Mouse (Mus musculus) megakaryocyte, adult 5-6 weeks (primary cell): ENCODE results near the gene BB287469. TPM values are rescaled to one million over a fixed set of nuclear protein-coding genes. Genes with fewer than 3 reads are reported as not detected.
"Not testable (repeated sequence)": the region's sequence is repeated elsewhere in the genome, so short reads cannot be mapped to it uniquely, and the experiment has no call there.

Experiments used
- ATAC-seq: 2 replicates; pipeline ENCODE4 v1.8.0; 2016; ENCODE audit warnings: mild to moderate bottlenecking, inconsistent platforms; ENCODE audit not compliant: poor library complexity, severe bottlenecking
- total RNA-seq, 2 experiments: library from RNA; stranded (forward) in 1 of 2; stranded (reverse) in 1 of 2; fragments of 153-499, 151-499 nt in 1 of 2; fragments of 221-1000, 200-1000 nt in 1 of 2; gene quantifications; 2 replicates each; pipeline versions ENCODE4 v1.2.3 to v1.2.4; 2015 to 2017

BB287469 gene
- total RNA-seq (2015) (not detected in 2 replicates), total RNA-seq (2017) (not detected in 2 replicates)

GRCm38 (mm10) chr12:87816277-87816676 is at the start of gene BB287469:
TSS of gene BB287469 (plus strand) at chr12:87816577.
- ATAC-seq = not testable (repeated sequence)

DNA sequence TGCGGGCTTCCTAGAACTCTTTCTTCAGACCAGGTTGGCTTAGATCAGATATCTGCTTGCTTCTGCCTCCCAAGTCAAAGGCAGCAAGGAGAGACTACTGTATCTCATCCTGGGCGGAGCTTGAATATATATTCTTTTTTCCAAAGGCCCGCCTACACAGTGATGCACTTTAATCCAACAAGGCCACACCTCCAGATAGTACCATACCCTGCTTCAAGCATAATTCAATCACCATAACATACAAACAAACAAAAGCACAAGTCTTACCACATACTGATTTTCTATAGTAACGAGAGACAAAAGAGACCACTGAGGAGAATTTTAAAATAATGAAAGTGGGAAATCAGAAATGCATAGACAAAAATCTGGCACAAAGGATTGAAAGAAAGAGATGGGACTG is 40.7 kb upstream of the BB287469 start, which contains the start of gene Gm21319:
Gene Gm21319 (minus strand): TSS at position 101 of the 400 bp plus-strand sequence.
- not testable (repeated sequence) for ATAC-seq

DNA sequence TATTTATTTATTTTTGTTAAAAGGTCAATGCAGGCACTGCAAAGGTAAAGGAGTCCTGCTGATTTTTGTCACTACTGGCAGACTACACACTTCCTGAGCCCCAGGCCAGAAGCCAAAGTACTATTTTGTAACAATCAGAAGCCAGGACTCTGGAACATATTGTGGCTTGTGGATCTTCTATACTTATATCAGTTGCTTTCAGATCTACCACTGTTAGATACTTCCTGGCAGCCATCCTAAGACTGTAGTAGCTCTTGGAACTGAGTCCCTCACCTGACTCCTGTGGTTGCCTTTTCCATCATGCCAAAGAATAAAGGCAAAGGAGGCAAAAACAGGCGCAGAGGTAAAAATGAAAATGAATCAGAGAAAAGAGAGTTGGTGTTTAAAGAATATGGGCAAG is 21.2 kb upstream of the BB287469 start, which contains the start of gene Gm21936:
Gene Gm21936 (plus strand): TSS at position 301 of the 400 bp plus-strand sequence.
- not testable (repeated sequence) for ATAC-seq

DNA sequence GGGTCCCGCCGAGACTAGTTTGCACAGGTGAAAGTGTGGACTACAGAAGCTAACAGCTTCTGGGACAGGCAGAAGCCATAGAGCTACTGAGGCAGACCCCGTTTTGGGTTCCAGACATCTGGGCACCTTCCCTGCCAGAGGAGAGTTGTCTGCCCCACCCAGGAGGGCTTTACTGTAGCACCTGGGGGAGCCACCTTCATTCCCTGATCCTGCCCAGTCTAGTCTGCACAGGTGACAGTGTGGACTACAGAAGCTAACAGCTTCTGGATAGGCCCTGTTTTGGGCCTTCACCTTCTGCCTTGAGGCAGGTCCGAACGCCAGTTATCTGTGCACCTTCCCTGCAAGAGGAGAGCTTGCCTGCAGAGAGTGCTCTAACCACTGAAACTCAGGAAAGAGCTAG is 18.4 kb upstream of the BB287469 start:
- ATAC-seq = not testable (repeated sequence)

- not testable (repeated sequence) for ATAC-seq
These were observed 25.9 kb downstream of the BB287469 start, which contains the start of gene Gm2001 for GRCm38 (mm10) chr12:87842239-87842638. TSS of gene Gm2001 (minus strand) at chr12:87842339.

DNA sequence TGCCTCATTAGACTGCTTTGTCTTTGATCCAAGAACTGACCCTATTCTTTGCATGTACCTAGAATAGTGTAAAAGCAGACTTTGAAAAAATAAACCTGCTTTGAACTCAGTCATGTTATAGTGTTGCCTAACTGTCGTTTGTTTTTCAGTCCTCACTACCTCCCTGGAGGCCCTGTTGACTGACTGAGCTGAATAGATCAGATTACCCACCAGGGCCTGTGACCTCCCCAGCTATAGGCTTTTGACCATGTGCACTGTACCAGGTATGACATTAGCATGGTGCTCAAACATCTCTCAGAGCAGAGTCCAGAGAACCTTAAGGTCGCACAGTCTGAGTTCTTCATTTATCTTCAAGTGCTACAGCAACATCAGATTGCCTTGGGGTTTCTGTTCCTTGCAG is 34.3 kb downstream of the BB287469 start:
- not testable (repeated sequence) for ATAC-seq

GRCm38 (mm10) chr12:87856067-87856466 is 39.7 kb downstream of the BB287469 start:
- not testable (repeated sequence) for ATAC-seq

DNA sequence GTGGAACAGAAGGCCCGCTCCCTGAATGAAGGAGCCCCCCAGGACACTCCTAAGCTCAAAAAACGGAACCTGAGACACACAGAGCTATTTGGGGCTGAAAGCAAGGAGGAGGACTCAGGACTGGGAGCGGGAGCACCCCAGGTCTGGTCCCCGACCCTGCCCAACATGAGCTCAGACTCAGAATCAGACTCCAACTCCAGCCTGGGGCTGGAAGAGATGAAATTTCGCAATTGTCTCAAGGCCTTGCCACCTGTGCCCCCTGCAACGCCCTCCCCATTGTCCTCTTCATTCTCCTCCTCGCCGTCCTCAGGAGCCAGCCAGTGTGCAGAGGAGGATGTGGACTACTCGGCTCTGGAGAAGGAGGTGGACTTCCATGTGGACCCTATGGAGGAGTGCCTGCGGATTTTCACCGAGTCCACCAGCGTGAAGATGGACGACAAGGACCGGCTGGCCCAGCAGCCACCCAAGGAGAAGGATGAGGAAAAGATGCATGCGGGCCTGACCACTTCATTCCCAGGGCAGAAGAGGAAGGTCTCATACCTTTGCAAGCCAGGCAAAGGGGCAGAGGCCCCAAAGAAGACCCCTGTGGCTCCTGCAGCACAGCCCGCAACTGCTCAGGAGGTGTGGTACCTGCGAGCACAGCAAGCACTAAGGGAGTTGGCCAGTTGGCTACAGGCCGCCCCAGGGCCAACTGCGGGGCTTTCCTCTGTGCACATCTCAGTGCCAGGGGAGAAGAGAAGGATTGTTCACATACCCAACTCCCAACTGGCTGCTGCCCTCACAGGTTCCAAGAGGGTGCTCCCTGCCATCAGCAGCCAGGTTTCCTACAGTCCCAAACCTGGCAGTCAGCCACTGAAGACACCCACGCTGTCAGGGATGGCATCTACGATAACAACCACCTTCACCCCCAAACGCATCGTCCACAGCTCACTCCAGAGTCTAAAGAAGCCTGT is 45.6 kb downstream of the BB287469 start:
- not testable (repeated sequence) for ATAC-seq

GRCm38 (mm10) chr12:87863638-87864037 is 47.3 kb downstream of the BB287469 start:
- not testable (repeated sequence) for ATAC-seq

DNA sequence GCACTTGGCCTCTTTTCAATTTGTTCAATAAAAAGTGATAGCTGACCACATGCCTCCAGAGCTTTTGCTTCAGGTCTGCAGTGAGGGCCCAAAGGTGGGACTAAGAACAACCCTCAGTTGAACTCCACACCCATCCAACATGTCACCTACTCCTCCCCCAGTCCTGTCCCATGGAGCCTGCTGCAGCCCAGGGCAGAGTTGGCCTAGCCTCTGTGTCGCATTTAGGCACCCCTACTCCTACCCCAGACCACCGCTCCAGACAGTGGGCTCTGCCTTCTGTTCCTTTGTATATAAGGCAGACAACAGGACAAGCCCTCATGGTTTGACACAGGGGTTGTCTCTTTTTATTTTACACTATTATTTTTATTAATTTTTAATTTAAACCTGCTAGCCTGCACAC is 47.7 kb downstream of the BB287469 start:
- ATAC-seq = not testable (repeated sequence)

Other genes with a start within 250 kb of the BB287469 start
- not detected in 2 replicates for gene Oog1, start 213.9 kb upstream of the BB287469 start, total RNA-seq (2015)
- gene Oog1, start 213.9 kb upstream of the BB287469 start, total RNA-seq (2017) = not detected in 2 replicates
- gene Gm4027, start 197.7 kb upstream of the BB287469 start, total RNA-seq (2015) = not detected in 2 replicates
- gene Gm4027, start 197.7 kb upstream of the BB287469 start, total RNA-seq (2017) = not detected in 2 replicates
- not detected in 2 replicates for gene Gm16381, start 172.0 kb upstream of the BB287469 start, total RNA-seq (2015)
- not detected in 2 replicates for gene Gm16381, start 172.0 kb upstream of the BB287469 start, total RNA-seq (2017)
- gene Gm21319, start 40.8 kb upstream of the BB287469 start, total RNA-seq (2015) = not detected in 2 replicates
- gene Gm21319, start 40.8 kb upstream of the BB287469 start, total RNA-seq (2017) = not detected in 2 replicates
- gene Gm21936, start 21.1 kb upstream of the BB287469 start, total RNA-seq (2015) = not detected in 2 replicates
- gene Gm21936, start 21.1 kb upstream of the BB287469 start, total RNA-seq (2017) = not detected in 2 replicates
- gene Gm2001, start 25.8 kb downstream of the BB287469 start, total RNA-seq (2015) = not detected in 2 replicates
- not detected in 2 replicates for gene Gm2001, start 25.8 kb downstream of the BB287469 start, total RNA-seq (2017)
- gene Gm2016, start 57.5 kb downstream of the BB287469 start, total RNA-seq (2015) = not detected in 2 replicates
- gene Gm2016, start 57.5 kb downstream of the BB287469 start, total RNA-seq (2017) = not detected in 2 replicates
- gene Gm2022, start 78.8 kb downstream of the BB287469 start, total RNA-seq (2015) = not detected in 2 replicates
- gene Gm2022, start 78.8 kb downstream of the BB287469 start, total RNA-seq (2017) = not detected in 2 replicates
- gene Gm2035, start 103.3 kb downstream of the BB287469 start, total RNA-seq (2015) = not detected in 2 replicates
- gene Gm2035, start 103.3 kb downstream of the BB287469 start, total RNA-seq (2017) = not detected in 2 replicates
- not detected in 2 replicates for gene Gm2042, start 137.5 kb downstream of the BB287469 start, total RNA-seq (2015)
- not detected in 2 replicates for gene Gm2042, start 137.5 kb downstream of the BB287469 start, total RNA-seq (2017)
- gene Gm2075, start 195.3 kb downstream of the BB287469 start, total RNA-seq (2015) = not detected in 2 replicates
- not detected in 2 replicates for gene Gm2075, start 195.3 kb downstream of the BB287469 start, total RNA-seq (2017)
- not detected in 2 replicates for gene Gm6803, start 202.2 kb downstream of the BB287469 start, total RNA-seq (2015)
- gene Gm6803, start 202.2 kb downstream of the BB287469 start, total RNA-seq (2017) = not detected in 2 replicates
- gene Gm2056, start 210.4 kb downstream of the BB287469 start, total RNA-seq (2015) = not detected in 2 replicates
- gene Gm2056, start 210.4 kb downstream of the BB287469 start, total RNA-seq (2017) = not detected in 2 replicates